Mouse (Mus musculus): Measurements from ENCODE around the gene Ppm1g. TPM values are rescaled to one million over a fixed set of nuclear protein-coding genes. Genes with fewer than 3 reads are reported as not detected.

Gene Ppm1g
- polyA plus RNA-seq, 1 experiment from 2014 or later = 106 TPM

- H3K36me3 ChIP-seq = peaks cover 20% of the 10 kb centered on the region
- 55% methylated on average over 4 of the region's 4 CpGs for WGBS
- H3K9ac ChIP-seq = no peak overlapping the region
- no peak overlapping the region for H3K4me3 ChIP-seq
- H3K27ac ChIP-seq = no peak overlapping the region
- H3K9me3 ChIP-seq = no peaks in the 10 kb centered on the region
- no peak for ATAC-seq (ENCODE audit: insufficient number of reproducible peaks, low FRiP score, low TSS enrichment, low read depth)
- H3K4me1 ChIP-seq = 0 out of 2 replicates have a peak, but pooled peaks cover 4% of the 10 kb centered on the region
- H3K27me3 ChIP-seq = no peaks in the 10 kb centered on the region
- H3K4me2 ChIP-seq = no peak overlapping the region
These were observed 36.8 kb downstream of the Ppm1g start for GRCm38 (mm10) chr5:31183678-31184077.

- Histone ChIP-seq H3K36me3 (no peaks in the 10 kb centered on the region), H3K4me1 (0 out of 2 replicates have a peak, but pooled peaks cover 4% of the 10 kb centered on the region), H3K9me3 (no peaks in the 10 kb centered on the region), H3K27me3 (no peaks in the 10 kb centered on the region), H3K27ac (no peak overlapping the region), H3K4me2 (no peak overlapping the region), H3K9ac (no peak overlapping the region), H3K4me3 (no peak overlapping the region)
- 92% methylated on average over 9 of the region's 9 CpGs for WGBS
- no peak for ATAC-seq (ENCODE audit: insufficient number of reproducible peaks, low FRiP score, low TSS enrichment, low read depth)
These were observed 39.2 kb downstream of the Ppm1g start for GRCm38 (mm10) chr5:31181183-31181770.

GRCm38 (mm10) chr5:31179766-31180630 is 40.5 kb downstream of the Ppm1g start, which contains the start of the genes Gm29609 and Gtf3c2:
Gene Gm29609, minus strand, starts transcription at chr5:31179911.
Gene Gtf3c2, minus strand, starts transcription at chr5:31180144.
- Histone ChIP-seq H3K4me2 (peak within 1 kb of the TSS; percentile 78), H3K9me3 (no peaks in the 10 kb centered on the region), H3K9ac (peak within 1 kb of the TSS; percentile 61), H3K27ac (peak within 1 kb of the TSS; percentile 98), H3K4me1 (0 out of 2 replicates have a peak, but pooled peaks cover 4% of the 10 kb centered on the region), H3K27me3 (no peaks in the 10 kb centered on the region), H3K4me3 (peak within 1 kb of the TSS; percentile 77), H3K36me3 (no peaks in the 10 kb centered on the region)
- under 1% methylated on average over 58 of the region's 59 CpGs for WGBS
- peak; percentile 96 for ATAC-seq (ENCODE audit: insufficient number of reproducible peaks, low FRiP score, low TSS enrichment, low read depth)

- WGBS = under 1% methylated on average over 25 of the region's 25 CpGs
- H3K27ac ChIP-seq = peak overlapping the region; percentile 98
- H3K4me2 ChIP-seq = peak overlapping the region; percentile 78
- no peaks in the 10 kb centered on the region for H3K36me3 ChIP-seq
- peak overlapping the region; percentile 61 for H3K9ac ChIP-seq
- peak; percentile 52 for ATAC-seq (ENCODE audit: insufficient number of reproducible peaks, low FRiP score, low TSS enrichment, low read depth)
- 0 out of 2 replicates have a peak, but pooled peaks cover 4% of the 10 kb centered on the region for H3K4me1 ChIP-seq
- H3K9me3 ChIP-seq = no peaks in the 10 kb centered on the region
- no peaks in the 10 kb centered on the region for H3K27me3 ChIP-seq
- H3K4me3 ChIP-seq = peak overlapping the region; percentile 77
These were observed 41.2 kb downstream of the Ppm1g start for GRCm38 (mm10) chr5:31179301-31179765.

GRCm38 (mm10) chr5:31168630-31169029 is 51.9 kb downstream of the Ppm1g start:
- no peak overlapping the region for H3K4me2 ChIP-seq
- H3K4me3 ChIP-seq = no peak overlapping the region
- H3K9me3 ChIP-seq = no peaks in the 10 kb centered on the region
- no peaks in the 10 kb centered on the region for H3K4me1 ChIP-seq
- H3K27ac ChIP-seq = no peak overlapping the region
- no peak overlapping the region for H3K9ac ChIP-seq
- H3K36me3 ChIP-seq = peaks cover 96% of the 10 kb centered on the region
- no peak for ATAC-seq (ENCODE audit: insufficient number of reproducible peaks, low FRiP score, low TSS enrichment, low read depth)
- H3K27me3 ChIP-seq = no peaks in the 10 kb centered on the region
- WGBS = 88% methylated on average over 4 of the region's 4 CpGs

GRCm38 (mm10) chr5:31164878-31165277 is 55.6 kb downstream of the Ppm1g start:
- Histone ChIP-seq H3K36me3 (peaks cover 90% of the 10 kb centered on the region), H3K4me3 (no peak overlapping the region), H3K27me3 (no peaks in the 10 kb centered on the region), H3K9ac (no peak overlapping the region), H3K4me2 (no peak overlapping the region), H3K27ac (no peak overlapping the region), H3K4me1 (no peaks in the 10 kb centered on the region), H3K9me3 (no peaks in the 10 kb centered on the region)
- WGBS = 97% methylated on average over 1 of the region's 1 CpGs
- no peak for ATAC-seq (ENCODE audit: insufficient number of reproducible peaks, low FRiP score, low TSS enrichment, low read depth)

- no peaks in the 10 kb centered on the region for H3K9me3 ChIP-seq
- peaks cover 90% of the 10 kb centered on the region for H3K36me3 ChIP-seq
- H3K9ac ChIP-seq = no peak overlapping the region
- no peak overlapping the region for H3K4me2 ChIP-seq
- no peaks in the 10 kb centered on the region for H3K4me1 ChIP-seq
- H3K4me3 ChIP-seq = no peak overlapping the region
- no peak overlapping the region for H3K27ac ChIP-seq
- ATAC-seq (ENCODE audit: insufficient number of reproducible peaks, low FRiP score, low TSS enrichment, low read depth) = no peak
- no peaks in the 10 kb centered on the region for H3K27me3 ChIP-seq
These were observed 58.0 kb downstream of the Ppm1g start for GRCm38 (mm10) chr5:31162462-31162861.

- 0% methylated on average over 19 of the region's 19 CpGs for WGBS
- Histone ChIP-seq H3K4me2 (peak within 1 kb of the TSS; percentile 79), H3K4me3 (peak within 1 kb of the TSS; percentile 71), H3K9me3 (no peaks in the 10 kb centered on the region), H3K36me3 (peaks cover 33% of the 10 kb centered on the region), H3K4me1 (peaks cover 12% of the 10 kb centered on the region), H3K27ac (peak within 1 kb of the TSS; percentile 89), H3K9ac (peak within 1 kb of the TSS; percentile 56), H3K27me3 (no peaks in the 10 kb centered on the region)
- ATAC-seq (ENCODE audit: insufficient number of reproducible peaks, low FRiP score, low TSS enrichment, low read depth) = peak; percentile 84
These were observed 66.3 kb downstream of the Ppm1g start, which contains the start of gene Mpv17 for GRCm38 (mm10) chr5:31154152-31154553. Gene Mpv17, minus strand, starts transcription at chr5:31154251.

GRCm38 (mm10) chr5:31153516-31154151 is 66.9 kb downstream of the Ppm1g start:
- H3K36me3 ChIP-seq = peaks cover 28% of the 10 kb centered on the region
- WGBS = 37% methylated on average over 6 of the region's 6 CpGs
- no peak for ATAC-seq (ENCODE audit: insufficient number of reproducible peaks, low FRiP score, low TSS enrichment, low read depth)
- H3K4me1 ChIP-seq = peaks cover 12% of the 10 kb centered on the region
- peak overlapping the region; percentile 79 for H3K4me2 ChIP-seq
- H3K9ac ChIP-seq = peak overlapping the region; percentile 56
- H3K27me3 ChIP-seq = no peaks in the 10 kb centered on the region
- peak overlapping the region; percentile 89 for H3K27ac ChIP-seq
- H3K9me3 ChIP-seq = no peaks in the 10 kb centered on the region
- peak overlapping the region; percentile 71 for H3K4me3 ChIP-seq

Data from limb, embryonic 15.5 days (tissue).